Mouse (Mus musculus): ENCODE results near the gene Ipo4.

The Ipo4 gene

GRCm38 (mm10) chr14:55589271-55589670 is 46.5 kb downstream of the Ipo4 start:
- DNase-seq = no peak

GRCm38 (mm10) chr14:55586149-55586548 is 49.6 kb downstream of the Ipo4 start:
- DNase-seq = no peak

GRCm38 (mm10) chr14:55585566-55585960 is 50.2 kb downstream of the Ipo4 start:
- no peak for DNase-seq

- peak; percentile 85 for DNase-seq
Observed at GRCm38 (mm10) chr14:55584702-55585565, 50.8 kb downstream of the Ipo4 start, which contains the start of gene Emc9. TSS of gene Emc9 (minus strand) at chr14:55585302.

- DNase-seq = no peak
Observed at GRCm38 (mm10) chr14:55584303-55584701, 51.5 kb downstream of the Ipo4 start.

- DNase-seq = no peak
Observed at GRCm38 (mm10) chr14:55581981-55582681, 53.6 kb downstream of the Ipo4 start.

- DNase-seq = no peak
Observed at GRCm38 (mm10) chr14:55580731-55581130, 55.0 kb downstream of the Ipo4 start.

- DNase-seq = no peak
Observed at GRCm38 (mm10) chr14:55579511-55580496, 56.0 kb downstream of the Ipo4 start.

GRCm38 (mm10) chr14:55578668-55579269 is 57.0 kb downstream of the Ipo4 start:
- no peak for DNase-seq

- no peak for DNase-seq
Observed at GRCm38 (mm10) chr14:55577871-55578667, 57.7 kb downstream of the Ipo4 start, which contains the start of gene Psme1. TSS of gene Psme1 (plus strand) at chr14:55578123.

GRCm38 (mm10) chr14:55576376-55576775 is 59.4 kb downstream of the Ipo4 start:
- DNase-seq = no peak

GRCm38 (mm10) chr14:55575711-55576110 is 60.0 kb downstream of the Ipo4 start:
- no peak for DNase-seq
